17 mouse cellular contexts compared by ENCODE assay signal in the genomic region with DNA sequence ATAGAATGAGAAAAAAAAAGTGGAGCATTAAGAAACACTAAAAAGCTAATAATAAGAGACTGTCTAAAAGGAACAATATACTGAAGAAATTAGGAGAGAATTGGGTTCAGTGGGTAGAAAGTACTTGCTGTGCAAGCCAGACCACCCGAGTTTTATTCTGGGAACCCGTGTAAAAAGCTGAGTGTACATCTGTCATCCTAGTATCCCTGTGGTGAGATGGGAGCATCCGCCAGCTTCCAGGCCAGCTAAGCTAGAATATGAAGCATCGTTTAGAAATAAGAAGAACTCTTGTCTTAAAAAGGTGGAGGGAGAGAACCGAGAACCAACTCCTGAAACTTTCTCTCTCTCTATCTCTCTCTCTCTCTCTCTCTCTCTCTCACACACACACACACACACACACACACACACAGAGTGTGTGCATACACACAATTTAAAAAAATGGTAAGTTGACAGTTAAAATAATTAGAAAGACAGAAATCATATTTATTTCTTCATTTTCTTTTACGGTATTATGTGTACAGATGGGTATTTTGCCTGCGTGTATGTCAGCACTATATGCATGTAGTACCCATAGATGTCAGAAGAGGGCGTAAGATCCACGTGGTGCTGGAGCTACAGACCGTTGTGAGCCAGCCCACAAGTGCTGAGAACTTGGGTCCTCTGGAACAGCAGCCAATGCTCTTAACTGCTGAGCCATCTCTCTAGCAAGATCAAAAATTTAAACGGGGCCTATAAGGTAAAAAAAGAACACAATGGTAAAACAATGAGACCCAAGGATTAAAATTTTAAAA. TPM values are rescaled to one million over a fixed set of nuclear protein-coding genes. Genes with fewer than 3 reads are reported as not detected.
DNase-seq lines count a peak whose midpoint lies in the region; ATAC-seq and TF ChIP-seq lines count a peak whose summit lies in the region.
"Had no signal": no experiment of that assay in that cellular context is flagged by ENCODE, and none has a peak within 500 bp of the region (broad histone marks: within the 10 kb centered on the region; RNA-seq: fewer than 3 reads in every experiment).

No protein-coding gene starts in this region.

- peak; percentile 19; the same call in 1 of the 2 replicates for TF ChIP-seq CTCF in kidney, postnatal 0 days (IDR thresholded peaks at IDR 0.05; ENCODE audit: low read depth)
- peak; percentile 67 for TF ChIP-seq CTCF in E14TG2a.4 (conservative IDR thresholded peaks at IDR 0.05; ENCODE audit: low read length)

- no peaks in the 10 kb centered on the region for H3K27me3 ChIP-seq in kidney, postnatal 0 days (ENCODE audit: insufficient read depth, low read length)
- peaks cover 7% of the 10 kb centered on the region for H3K27me3 ChIP-seq in E14TG2a.4 (ENCODE audit: insufficient read depth, low read length)
- H3K27me3 ChIP-seq: embryonic facial prominence, embryonic 12.5 days; heart, embryonic 12.5 days; liver, embryonic 15.5 days; midbrain, embryonic 13.5 days had no signal

- no peak overlapping the region for H3K4me2 ChIP-seq in kidney, postnatal 0 days (ENCODE audit: low read length)
- H3K4me2 ChIP-seq: embryonic facial prominence, embryonic 12.5 days; heart, embryonic 12.5 days; midbrain, embryonic 13.5 days had no signal

- H3K27ac ChIP-seq in kidney, postnatal 0 days, result no peak overlapping the region
- H3K27ac ChIP-seq: embryonic facial prominence, embryonic 12.5 days; liver, embryonic 15.5 days; macrophage; midbrain, embryonic 13.5 days had no signal

- H3K36me3 ChIP-seq in kidney, postnatal 0 days (ENCODE audit: insufficient read depth, low read length), result no peaks in the 10 kb centered on the region
- H3K36me3 ChIP-seq in E14TG2a.4 (ENCODE audit: insufficient read depth, low read length), result no peaks in the 10 kb centered on the region
- H3K36me3 ChIP-seq: embryonic facial prominence, embryonic 12.5 days; heart, embryonic 12.5 days; liver, embryonic 15.5 days; midbrain, embryonic 13.5 days had no signal

- no peak for DNase-seq in kidney, postnatal 0 days (ENCODE audit: low spot score)
- no peak for DNase-seq in kidney, adult 11 months
- DNase-seq in 416B (ENCODE audit: low read depth) (peak; percentile 24), ZHBTc4 (ENCODE audit: low read depth, low spot score) (peak; percentile 81)
- DNase-seq: gastrocnemius, postnatal 36 days; right cerebral cortex, postnatal 14 days; thymus, adult 18-20 months had no signal

- 69% methylated on average over 11 of the region's 11 CpGs for WGBS in kidney, postnatal 0 days

- H3K9me3 ChIP-seq in kidney, postnatal 0 days (replicated peaks; ENCODE audit: low read length), result no peaks in the 10 kb centered on the region
- H3K9me3 ChIP-seq in E14TG2a.4 (ENCODE audit: low read length), result no peaks in the 10 kb centered on the region
- H3K9me3 ChIP-seq: embryonic facial prominence, embryonic 12.5 days; heart, embryonic 12.5 days; liver, embryonic 15.5 days; midbrain, embryonic 13.5 days had no signal

- H3K4me1 ChIP-seq in kidney, postnatal 0 days (replicated peaks; ENCODE audit: insufficient read depth, low read length), result 0 out of 2 replicates have a peak, but pooled peaks cover 5% of the 10 kb centered on the region
- peaks cover 14% of the 10 kb centered on the region for H3K4me1 ChIP-seq in E14TG2a.4 (replicated peaks; ENCODE audit: low read depth, low read length)

- ATAC-seq in kidney, postnatal 0 days (replicated peaks; ENCODE audit: low FRiP score, low read depth), result no peak
- ATAC-seq in granulocyte monocyte progenitor cell, adult 5-6 weeks (replicated peaks; ENCODE audit: poor library complexity, severe bottlenecking), result no peak
- ATAC-seq in frontal cortex, adult (ENCODE audit: low TSS enrichment), result no peak
- ATAC-seq: midbrain, embryonic 13.5 days had no signal

- H3K4me3 ChIP-seq in kidney, postnatal 0 days (replicated peaks; ENCODE audit: low read depth, low read length), result no peak overlapping the region
- H3K4me3 ChIP-seq in E14TG2a.4 (replicated peaks; ENCODE audit: low read length), result no peak overlapping the region
- H3K4me3 ChIP-seq: embryonic facial prominence, embryonic 12.5 days; heart, embryonic 12.5 days; liver, embryonic 15.5 days; midbrain, embryonic 13.5 days had no signal

- H3K9ac ChIP-seq in kidney, postnatal 0 days (ENCODE audit: low read depth, low read length), result no peak overlapping the region
- H3K9ac ChIP-seq: embryonic facial prominence, embryonic 12.5 days; heart, embryonic 12.5 days; liver, embryonic 15.5 days; midbrain, embryonic 13.5 days had no signal

RNA-seq across cellular contexts. Expression of a gene that starts 4.1 kb away (rescaled TPM):
- 20.9 and 23.1 TPM in 2 replicates for polyA plus RNA-seq in kidney, postnatal 0 days (2015; fragmentation: Nextera tagmentation; extraction: Ambion mirVana)
- total RNA-seq in granulocyte monocyte progenitor cell, adult 5-6 weeks (2014; fragmentation: Nextera tagmentation), result 21.3 and 22.9 TPM in 2 replicates
- total RNA-seq in granulocyte monocyte progenitor cell, adult 5-6 weeks (2017), result 14.3 and 14.9 TPM in 2 replicates

RNA-seq across cellular contexts. Expression of a gene that starts 29.2 kb away (rescaled TPM):
- polyA plus RNA-seq in kidney, postnatal 0 days (2015; fragmentation: Nextera tagmentation; extraction: Ambion mirVana), result 5.2 and 7.1 TPM in 2 replicates
- not detected in 2 replicates for total RNA-seq in granulocyte monocyte progenitor cell, adult 5-6 weeks (2014; fragmentation: Nextera tagmentation)
- not detected in 2 replicates for total RNA-seq in granulocyte monocyte progenitor cell, adult 5-6 weeks (2017)
- total RNA-seq: adrenal gland, postnatal 4 days; hematopoietic stem cell, adult 5-6 weeks had no signal
- polyA plus RNA-seq: liver, embryonic 15.5 days; macrophage had no signal

Comparison
In these comparisons a context has a peak if more than half of its experiments do, and no peak if none do; other contexts are left out.
1. DNase-seq: peak in 416B (single experiment) and ZHBTc4 (single experiment); none in kidney, postnatal 0 days (single experiment) and kidney, adult 11 months (single experiment).